Mouse (Mus musculus): ENCODE measurements at regions not wholly inside any gene's neighbourhood (a gene's known extent, or its start where the extent isn't known, plus 50 kb on each side); places are given as distances from the start of the nearest gene placed in this dataset.

DNA sequence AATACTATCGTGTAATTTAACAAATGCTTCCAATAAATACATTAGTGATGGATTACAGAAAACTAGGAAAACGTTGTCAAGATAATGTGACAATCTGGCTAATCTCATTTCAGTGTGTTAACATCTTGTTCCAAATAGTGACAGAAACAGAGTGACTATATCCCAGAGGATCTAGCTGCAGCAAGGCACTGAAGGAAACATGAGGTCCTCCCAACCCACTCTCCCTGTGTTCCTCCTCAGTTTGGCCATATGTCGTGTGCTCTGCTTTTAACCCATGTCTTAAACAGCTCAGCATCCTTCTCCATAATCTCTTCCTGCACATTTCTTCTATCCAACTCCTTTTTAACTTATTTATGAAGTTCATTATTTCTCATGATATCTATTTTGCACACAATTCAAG is 223.6 kb upstream of the Lyplal1 start:
- TF ChIP-seq GATA1 (IDR thresholded peaks at IDR 0.05; ENCODE audit: borderline replicate concordance, low read length), result no peak
- no peak for TF ChIP-seq FLI1 (IDR thresholded peaks at IDR 0.05; ENCODE audit: low read length)

Measured in megakaryocyte, embryonic 14.5 days (primary cell).